Mouse (Mus musculus) liver, postnatal 0 days (tissue): Measurements from ENCODE around the gene Slc7a11. TPM values are rescaled to one million over a fixed set of nuclear protein-coding genes. Genes with fewer than 3 reads are reported as not detected.

ENCODE experiments used
- ATAC-seq: fragments of 200-750 bp; cut with Nextera tagmentation; 2 replicates; pipeline ENCODE4 v1.8.0; 2017; ENCODE audit warnings: mild to moderate bottlenecking, moderate library complexity
- DNase-seq: peaks from one replicate; pipeline ENCODE4 v3.0.0-alpha.2; 2016
- H3K27ac ChIP-seq: fragments of 300-500 bp; sonication (generic); 2 replicates; pipeline ENCODE4 v1.5.1; 2014; ENCODE audit warnings: antibody characterized with exemption, moderate library complexity, mild to moderate bottlenecking, low read depth
- H3K27me3 ChIP-seq: fragments of 300-500 bp; sonication (generic); 2 replicates; pipeline ENCODE4 v1.6.1; 2014; ENCODE audit warnings: low read length, control low read depth, mixed read lengths; ENCODE audit not compliant: insufficient read depth
- H3K36me3 ChIP-seq: fragments of 300-500 bp; sonication (generic); replicated peaks from 2 replicates; pipeline ENCODE4 v1.6.1; 2014; ENCODE audit warnings: mild to moderate bottlenecking, control low read depth, low read length, moderate library complexity, mixed read lengths; ENCODE audit not compliant: insufficient read depth
- H3K4me1 ChIP-seq: fragments of 300-500 bp; sonication (generic); 2 replicates; pipeline ENCODE4 v1.6.1; 2014; ENCODE audit warnings: antibody characterized with exemption, mild to moderate bottlenecking, control low read depth; ENCODE audit not compliant: insufficient read depth
- H3K4me2 ChIP-seq: fragments of 300-500 bp; sonication (generic); 2 replicates; pipeline ENCODE4 v1.6.1; 2014; ENCODE audit warnings: low read depth, mild to moderate bottlenecking, low read length, moderate library complexity, mixed read lengths
- H3K4me3 ChIP-seq: fragments of 300-500 bp; sonication (generic); 2 replicates; pipeline ENCODE4 v1.5.1; 2014; ENCODE audit warnings: low read depth, low read length
- H3K9ac ChIP-seq: fragments of 300-500 bp; sonication (generic); replicated peaks from 2 replicates; pipeline ENCODE4 v1.6.1; 2014; ENCODE audit warnings: mild to moderate bottlenecking, moderate library complexity
- H3K9me3 ChIP-seq: fragments of 300-500 bp; sonication (generic); 2 replicates; pipeline ENCODE4 v1.6.1; 2016; ENCODE audit warnings: mild to moderate bottlenecking, control low read depth, low read length, mixed read lengths
- CTCF ChIP-seq: sonication (generic); IDR thresholded peaks from 2 replicates; pipeline ENCODE4 v1.5.1; 2016; ENCODE audit warnings: antibody characterized with exemption, low read depth
- EP300 ChIP-seq: IDR thresholded peaks from 2 replicates; pipeline ENCODE4 v1.6.1; 2016; ENCODE audit warnings: antibody characterized with exemption, low read depth, mild to moderate bottlenecking
- WGBS: fragments of 180-500 bp; shearing (Covaris S2); extraction: QIAGEN DNeasy Blood & Tissue Kit; methylation state at CpG from one replicate; pipeline ENCODE4 v1.1.7; 2014; ENCODE audit not compliant: insufficient replicate concordance; 5-methylcytosine and 5-hydroxymethylcytosine counted together
- polyA plus RNA-seq: library from polyadenylated mRNA; unstranded; fragments of >200 nt; fragmentation: Nextera tagmentation; extraction: Ambion mirVana; gene quantifications from 2 replicates; pipeline ENCODE4 v1.2.1, GENCODE M21; 2015

Slc7a11 gene
- polyA plus RNA-seq, 1 experiment from 2014 or later = 0.14 TPM

DNA sequence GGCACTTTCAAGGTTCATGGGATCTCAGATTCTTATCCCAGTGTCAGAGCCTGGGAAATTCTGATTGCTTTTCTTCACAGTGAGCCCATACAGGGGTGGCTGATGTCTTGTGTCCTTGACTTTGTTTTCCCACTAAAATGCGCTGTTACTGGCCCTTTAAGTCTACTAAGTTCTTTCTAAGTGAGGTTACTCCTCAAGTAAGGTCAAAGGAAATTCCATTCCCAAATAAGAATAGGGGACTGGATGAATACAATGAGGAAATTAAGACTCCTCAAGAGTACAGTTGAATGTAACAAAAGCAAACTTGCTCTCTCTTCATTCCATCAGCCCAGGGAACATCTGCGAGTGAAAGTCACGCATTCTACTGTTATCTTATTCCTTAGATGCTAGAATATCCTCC, 24.3 kb downstream of the Slc7a11 start:
- Histone ChIP-seq H3K4me1 (no peaks in the 10 kb centered on the region), H3K4me2 (no peak overlapping the region), H3K4me3 (no peak overlapping the region), H3K27me3 (no peaks in the 10 kb centered on the region), H3K9me3 (no peaks in the 10 kb centered on the region), H3K9ac (no peak overlapping the region), H3K36me3 (no peaks in the 10 kb centered on the region), H3K27ac (no peak overlapping the region)
- WGBS = 68% methylated on average over 3 of the region's 3 CpGs
- TF ChIP-seq CTCF (no peak), EP300 (no peak)
- no peak for ATAC-seq
- DNase-seq = no peak

DNA sequence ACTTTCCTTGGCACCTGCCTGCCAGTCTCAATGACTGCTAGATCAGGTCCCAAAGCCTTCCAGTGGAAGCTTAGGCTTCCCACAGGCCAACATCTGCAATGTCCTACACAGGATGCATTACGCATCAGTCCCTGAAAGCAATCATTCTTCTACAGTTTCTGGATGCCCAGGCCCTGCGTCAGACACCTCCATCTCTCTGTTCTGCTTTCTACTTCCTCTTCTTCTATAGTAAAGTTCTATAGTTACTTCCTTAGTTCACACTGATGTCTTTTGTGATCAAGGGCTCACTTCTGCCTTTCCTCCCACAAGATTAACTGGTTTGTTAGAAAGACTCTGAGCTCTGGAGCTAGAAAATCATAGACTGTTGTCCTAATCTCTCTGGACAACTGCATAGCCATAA, 36.6 kb downstream of the Slc7a11 start:
- ATAC-seq (peak; percentile 36; the same call in 1 of the 2 replicates), DNase-seq (no peak)

DNA sequence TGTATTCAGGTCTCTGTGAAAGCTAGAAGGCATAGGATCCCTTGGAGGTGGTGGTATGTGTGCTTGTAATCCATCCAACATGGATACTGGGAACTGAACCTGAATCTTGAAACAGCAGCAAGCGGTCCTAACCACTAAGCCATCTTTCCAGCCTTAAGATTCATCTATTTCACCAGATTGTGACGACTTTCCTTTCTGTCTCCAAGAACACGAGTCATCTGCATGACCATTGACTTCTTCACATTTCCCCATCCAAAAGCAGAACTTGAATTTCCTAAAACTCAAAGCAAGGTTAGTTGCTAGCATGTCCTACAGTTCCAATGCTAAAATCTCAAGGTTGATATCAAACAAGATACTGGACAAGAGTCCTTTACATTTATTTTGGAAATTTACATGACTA, 37.5 kb downstream of the Slc7a11 start:
- no peak overlapping the region for H3K9ac ChIP-seq
- no peak overlapping the region for H3K4me2 ChIP-seq
- no peak overlapping the region for H3K4me3 ChIP-seq
- 41% methylated on average over 3 of the region's 3 CpGs for WGBS
- ATAC-seq = no peak
- TF ChIP-seq EP300 = 0 out of 2 replicates have a peak, but pooled peaks have one; percentile 30
- no peak for TF ChIP-seq CTCF
- no peaks in the 10 kb centered on the region for H3K27me3 ChIP-seq
- H3K4me1 ChIP-seq = no peaks in the 10 kb centered on the region
- no peaks in the 10 kb centered on the region for H3K36me3 ChIP-seq
- H3K27ac ChIP-seq = no peak overlapping the region
- H3K9me3 ChIP-seq = no peaks in the 10 kb centered on the region
- no peak for DNase-seq

More for the DNA sequence above, 36.6 kb downstream of the Slc7a11 start:
- Histone ChIP-seq H3K36me3 (no peaks in the 10 kb centered on the region), H3K9me3 (no peaks in the 10 kb centered on the region), H3K4me2 (no peak overlapping the region), H3K27me3 (no peaks in the 10 kb centered on the region), H3K4me1 (no peaks in the 10 kb centered on the region), H3K27ac (no peak overlapping the region), H3K9ac (no peak overlapping the region), H3K4me3 (no peak overlapping the region)
- TF ChIP-seq CTCF = no peak
- no peak for TF ChIP-seq EP300
- WGBS = 44% methylated on average over 2 of the region's 2 CpGs

DNA sequence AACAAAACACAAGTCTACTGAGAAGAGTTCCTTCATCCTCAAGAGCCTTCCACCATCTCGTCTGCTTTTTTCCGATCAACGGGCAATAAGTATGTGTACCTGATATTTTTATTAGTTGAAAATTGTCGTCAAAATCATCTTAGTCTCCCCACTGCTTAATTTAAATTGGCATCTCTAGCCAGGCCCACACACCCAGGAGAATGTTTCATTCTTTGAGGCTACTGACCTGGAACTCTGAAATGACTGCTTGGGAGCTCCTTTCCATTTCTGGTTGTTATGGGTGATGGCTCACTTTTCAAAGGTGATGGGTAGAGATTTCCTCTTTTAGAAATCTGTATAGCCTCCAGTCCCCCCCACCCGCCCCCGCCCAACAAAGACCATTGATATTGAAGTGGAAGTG, 54.6 kb downstream of the Slc7a11 start:
- TF ChIP-seq EP300 (no peak), CTCF (no peak)
- Histone ChIP-seq H3K4me2 (no peak overlapping the region), H3K27ac (no peak overlapping the region), H3K4me1 (no peaks in the 10 kb centered on the region), H3K27me3 (no peaks in the 10 kb centered on the region), H3K36me3 (no peaks in the 10 kb centered on the region), H3K9me3 (no peaks in the 10 kb centered on the region), H3K9ac (no peak overlapping the region), H3K4me3 (no peak overlapping the region)
- WGBS = 73% methylated on average over 6 of the region's 6 CpGs
- DNase-seq (no peak), ATAC-seq (no peak)

DNA sequence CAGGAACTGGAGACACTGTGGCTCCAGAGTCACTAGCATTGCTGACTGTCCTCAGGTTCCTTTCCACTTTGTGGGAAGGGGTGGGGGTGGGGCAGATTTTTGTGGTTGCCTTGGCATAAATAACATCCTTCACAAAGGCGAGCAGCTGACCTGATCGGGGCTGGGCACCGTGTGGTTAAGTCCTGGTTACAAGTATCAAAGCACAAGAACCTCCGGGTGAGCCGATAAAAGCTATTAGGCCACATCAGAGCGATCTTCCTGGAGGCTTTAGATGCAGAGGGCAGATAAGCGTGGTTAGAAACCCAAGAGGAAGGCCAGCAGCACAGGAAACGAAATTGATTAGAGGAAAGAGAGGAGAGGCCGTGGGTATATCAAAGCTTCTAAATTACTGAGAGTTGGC, 55.1 kb downstream of the Slc7a11 start:
- ATAC-seq = no peak
- Histone ChIP-seq H3K4me2 (no peak overlapping the region), H3K36me3 (no peaks in the 10 kb centered on the region), H3K27me3 (no peaks in the 10 kb centered on the region), H3K4me1 (no peaks in the 10 kb centered on the region), H3K9ac (no peak overlapping the region), H3K4me3 (no peak overlapping the region), H3K27ac (no peak overlapping the region), H3K9me3 (no peaks in the 10 kb centered on the region)
- DNase-seq = no peak
- no peak for TF ChIP-seq EP300
- no peak for TF ChIP-seq CTCF
- WGBS = 22% methylated on average over 9 of the region's 9 CpGs

GRCm38 (mm10) chr3:50387280-50387679, 56.1 kb downstream of the Slc7a11 start:
- TF ChIP-seq EP300 = no peak
- no peak for TF ChIP-seq CTCF
- Histone ChIP-seq H3K4me1 (no peaks in the 10 kb centered on the region), H3K4me2 (no peak overlapping the region), H3K27ac (no peak overlapping the region), H3K9me3 (no peaks in the 10 kb centered on the region), H3K9ac (no peak overlapping the region), H3K27me3 (no peaks in the 10 kb centered on the region), H3K36me3 (no peaks in the 10 kb centered on the region), H3K4me3 (no peak overlapping the region)
- DNase-seq = no peak
- ATAC-seq = no peak
- 59% methylated on average over 4 of the region's 4 CpGs for WGBS
